Comparison of ENCODE assay signal across 23 mouse cellular contexts in genomic region chr1:88879367-88879766, GRCm38 (mm10).
A peak's percentile ranks its signal among the peaks of the same experiment; 100 is the strongest.
DNase-seq lines count a peak whose midpoint lies in the region; TF ChIP-seq lines count a peak whose summit lies in the region.
"Had no signal": no experiment of that assay in that cellular context is flagged by ENCODE, and none has a peak within 500 bp of the region (broad histone marks: within the 10 kb centered on the region; RNA-seq: fewer than 3 reads in every experiment).

No protein-coding gene starts in this region.

- H3K79me2 ChIP-seq in myocyte (ENCODE audit: control insufficient read depth, insufficient read depth) = no peaks in the 10 kb centered on the region

- peak overlapping the region; percentile 53 for H3K4me2 ChIP-seq in myocyte (ENCODE audit: low read depth)
- H3K4me2 ChIP-seq: embryonic facial prominence, embryonic 12.5 days; forebrain, embryonic 13.5 days; forebrain, embryonic 15.5 days had no signal

- WGBS in heart, embryonic 10.5 days = 83% methylated on average over 5 of the region's 5 CpGs

- no peaks in the 10 kb centered on the region for H3K9me3 ChIP-seq in heart, embryonic 10.5 days
- H3K9me3 ChIP-seq: embryonic facial prominence, embryonic 10.5 days; forebrain, embryonic 13.5 days; forebrain, embryonic 15.5 days had no signal

- TF ChIP-seq POLR2A in myocyte (IDR thresholded peaks at IDR 0.05; ENCODE audit: insufficient read length, low read depth) = no peak

- no peak overlapping the region for H3K4me3 ChIP-seq in heart, embryonic 10.5 days
- no peak overlapping the region for H3K4me3 ChIP-seq in myocyte
- H3K4me3 ChIP-seq: embryonic facial prominence, embryonic 10.5 days; embryonic facial prominence, embryonic 12.5 days; forebrain, embryonic 13.5 days; forebrain, embryonic 15.5 days had no signal

- H3K27ac ChIP-seq in heart, embryonic 10.5 days = no peak overlapping the region
- H3K27ac ChIP-seq: embryonic facial prominence, embryonic 10.5 days; embryonic facial prominence, embryonic 12.5 days; forebrain, embryonic 13.5 days; forebrain, embryonic 15.5 days had no signal

- no peaks in the 10 kb centered on the region for H3K4me1 ChIP-seq in heart, embryonic 10.5 days
- H3K4me1 ChIP-seq: forebrain, embryonic 13.5 days; forebrain, embryonic 15.5 days had no signal

- no peaks in the 10 kb centered on the region for H3K36me3 ChIP-seq in heart, embryonic 10.5 days
- H3K36me3 ChIP-seq in myocyte (ENCODE audit: control insufficient read depth, insufficient read depth) = no peaks in the 10 kb centered on the region
- H3K36me3 ChIP-seq: embryonic facial prominence, embryonic 10.5 days; embryonic facial prominence, embryonic 12.5 days; forebrain, embryonic 15.5 days; G1E had no signal

- DNase-seq in heart, embryonic 10.5 days (ENCODE audit: low spot score) = peak; percentile 31
- no peak for DNase-seq in heart, adult 11 months
- DNase-seq in 3T3-L1 (ENCODE audit: low read depth, low spot score) (peak; percentile 11), adipocyte (ENCODE audit: low spot score) (peak; percentile 9)
- DNase-seq in testis, postnatal 14 days (ENCODE audit: low spot score) = no peak
- DNase-seq in urinary bladder, postnatal 10 days (ENCODE audit: low spot score) = no peak
- DNase-seq: adrenal gland, adult 8-10 months; adrenal gland, postnatal 14 days; adrenal gland, postnatal 36 days; cerebellum, adult 11-12 months; cerebellum, adult 2 months; cerebellum, adult 9-10 months; cerebellum, postnatal 10 days; cerebellum, postnatal 25 days; forebrain, postnatal 0 days had no signal

- H3ac ChIP-seq in myocyte (ENCODE audit: control insufficient read depth, insufficient read length) = no peak overlapping the region

- no peaks in the 10 kb centered on the region for H3K27me3 ChIP-seq in heart, embryonic 10.5 days (ENCODE audit: insufficient read depth, poor library complexity, severe bottlenecking)
- no peaks in the 10 kb centered on the region for H3K27me3 ChIP-seq in myocyte (ENCODE audit: control insufficient read depth, insufficient read depth, insufficient read length)
- H3K27me3 ChIP-seq: CH12.LX; embryonic facial prominence, embryonic 12.5 days; forebrain, embryonic 13.5 days; forebrain, embryonic 15.5 days; Patski had no signal

TF ChIP-seq in myocyte, 11 proteins besides CTCF, POLR2A, EP300 and RAD21:
- TF ChIP-seq CEBPB (IDR thresholded peaks at IDR 0.05; ENCODE audit: insufficient read depth, poor library complexity, severe bottlenecking) = peak; percentile 64; the same call in 1 of the 2 replicates
- no peak for TF ChIP-seq TCF12 (IDR thresholded peaks at IDR 0.05; ENCODE audit: insufficient read depth, poor library complexity, severe bottlenecking)

Comparison
In these comparisons a context has a peak if more than half of its experiments do, and no peak if none do; other contexts are left out.
1. DNase-seq: peak in heart, embryonic 10.5 days (single experiment), 3T3-L1 (single experiment) and adipocyte (single experiment); none in heart, adult 11 months (single experiment), testis, postnatal 14 days (single experiment) and urinary bladder, postnatal 10 days (single experiment).